Mouse (Mus musculus) midbrain, embryonic 14.5 days (tissue): ENCODE results near the gene Slc15a2. TPM values are rescaled to one million over a fixed set of nuclear protein-coding genes. Genes with fewer than 3 reads are reported as not detected.

Experiments
- ATAC-seq: fragments of 200-750 bp; cut with Nextera tagmentation; 2 replicates; pipeline ENCODE4 v1.8.0; 2017; ENCODE audit warnings: moderate number of reproducible peaks, moderate library complexity; ENCODE audit not compliant: low FRiP score, low TSS enrichment
- DNase-seq: peaks from one replicate; pipeline ENCODE4 v3.0.0-alpha.2; 2015
- H3K27ac ChIP-seq: fragments of 300-500 bp; sonication (generic); replicated peaks from 2 replicates; pipeline ENCODE4 v1.5.1; 2014; ENCODE audit warnings: mild to moderate bottlenecking, low read depth, low read length, moderate library complexity
- H3K27me3 ChIP-seq: fragments of 300-500 bp; sonication (generic); 2 replicates; pipeline ENCODE4 v1.6.1; 2014; ENCODE audit warnings: low read length, control low read depth, mixed read lengths; ENCODE audit not compliant: control insufficient read depth, insufficient read depth
- H3K36me3 ChIP-seq: fragments of 300-500 bp; sonication (generic); 2 replicates; pipeline ENCODE4 v1.6.1; 2014; ENCODE audit warnings: low read length, control low read depth; ENCODE audit not compliant: control insufficient read depth, insufficient read depth
- H3K4me1 ChIP-seq: fragments of 300-500 bp; sonication (generic); 2 replicates; pipeline ENCODE4 v1.6.1; 2014; ENCODE audit warnings: mild to moderate bottlenecking, antibody characterized with exemption, low read length, control low read depth; ENCODE audit not compliant: control insufficient read depth, insufficient read depth
- H3K4me2 ChIP-seq: fragments of 300-500 bp; sonication (generic); 2 replicates; pipeline ENCODE4 v1.6.1; 2014; ENCODE audit warnings: mild to moderate bottlenecking, low read length, moderate library complexity
- H3K4me3 ChIP-seq: fragments of 300-500 bp; sonication (generic); replicated peaks from 2 replicates; pipeline ENCODE4 v1.5.1; 2014; ENCODE audit warnings: low read depth, low read length
- H3K9ac ChIP-seq: fragments of 300-500 bp; sonication (generic); replicated peaks from 2 replicates; pipeline ENCODE4 v1.6.1; 2014; ENCODE audit warnings: mild to moderate bottlenecking, low read length, moderate library complexity
- H3K9me3 ChIP-seq: fragments of 300-500 bp; sonication (generic); 2 replicates; pipeline ENCODE4 v1.6.1; 2016; ENCODE audit warnings: low read length, control low read depth, mixed read lengths; ENCODE audit not compliant: control insufficient read depth
- WGBS: fragments of 180-500 bp; shearing (Covaris S2); extraction: QIAGEN DNeasy Blood & Tissue Kit; methylation state at CpG from one replicate; pipeline ENCODE4 v1.1.7; 2014; 5-methylcytosine and 5-hydroxymethylcytosine counted together
- polyA plus RNA-seq: library from polyadenylated mRNA; unstranded; fragments of >200 nt; fragmentation: Nextera tagmentation; extraction: Ambion mirVana; gene quantifications from 2 replicates; pipeline ENCODE4 v1.2.1, GENCODE M21; 2014

Gene Slc15a2
- polyA plus RNA-seq, 1 experiment from 2014 or later = 9.2 TPM

DNA sequence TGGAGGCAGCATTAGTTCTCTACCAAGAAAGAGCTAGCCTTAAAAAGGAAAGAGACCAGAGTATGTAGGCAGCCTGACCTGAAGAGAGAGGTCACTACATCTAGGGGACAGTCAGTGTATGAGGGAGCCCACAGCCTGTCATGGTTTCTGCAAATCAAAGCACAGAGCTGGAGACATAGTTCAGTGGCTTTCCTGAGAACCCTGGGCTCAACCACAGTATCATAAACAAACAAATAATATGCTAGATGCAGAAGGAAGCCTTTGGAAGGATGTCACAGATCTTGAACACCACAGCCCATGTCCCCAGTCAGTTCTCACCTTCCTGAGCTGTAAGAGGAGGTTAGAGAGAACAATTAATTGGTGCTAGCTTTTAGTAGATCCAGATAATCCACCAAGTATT, 66.1 kb downstream of the Slc15a2 start:
- no peak for DNase-seq
- H3K27ac ChIP-seq = no peak overlapping the region
- ATAC-seq = no peak

DNA sequence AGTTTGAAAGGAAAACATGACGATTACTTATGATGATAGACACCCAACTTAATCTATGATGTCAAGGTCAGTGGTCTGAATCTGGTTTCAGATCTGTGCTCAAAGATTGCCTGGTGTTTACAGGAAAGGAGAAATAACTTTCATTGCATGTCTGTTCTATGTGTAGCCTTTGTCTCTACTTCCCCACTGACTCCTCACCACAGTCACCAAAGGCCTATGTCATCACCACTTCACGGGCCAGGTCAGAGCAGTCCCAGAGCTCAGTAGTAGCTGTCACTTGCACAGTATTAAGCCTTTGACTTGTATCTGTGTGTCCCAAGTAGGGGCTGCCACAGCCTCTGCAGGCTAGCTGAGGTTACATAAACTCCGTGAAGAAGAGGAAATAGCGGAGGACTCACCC, 67.3 kb downstream of the Slc15a2 start:
- no peak overlapping the region for H3K4me3 ChIP-seq
- H3K27me3 ChIP-seq = no peaks in the 10 kb centered on the region
- H3K27ac ChIP-seq = no peak overlapping the region
- DNase-seq (no peak), ATAC-seq (no peak)
- H3K4me2 ChIP-seq = no peak overlapping the region
- WGBS = 92% methylated on average over 4 of the region's 4 CpGs
- H3K36me3 ChIP-seq = no peaks in the 10 kb centered on the region
- H3K4me1 ChIP-seq = no peaks in the 10 kb centered on the region
- H3K9me3 ChIP-seq = no peaks in the 10 kb centered on the region
- H3K9ac ChIP-seq = no peak overlapping the region

More for the DNA sequence above, 66.1 kb downstream of the Slc15a2 start:
- Histone ChIP-seq H3K4me2 (no peak overlapping the region), H3K9ac (no peak overlapping the region), H3K4me1 (no peaks in the 10 kb centered on the region), H3K9me3 (no peaks in the 10 kb centered on the region), H3K36me3 (no peaks in the 10 kb centered on the region), H3K27me3 (no peaks in the 10 kb centered on the region), H3K4me3 (no peak overlapping the region)

DNA sequence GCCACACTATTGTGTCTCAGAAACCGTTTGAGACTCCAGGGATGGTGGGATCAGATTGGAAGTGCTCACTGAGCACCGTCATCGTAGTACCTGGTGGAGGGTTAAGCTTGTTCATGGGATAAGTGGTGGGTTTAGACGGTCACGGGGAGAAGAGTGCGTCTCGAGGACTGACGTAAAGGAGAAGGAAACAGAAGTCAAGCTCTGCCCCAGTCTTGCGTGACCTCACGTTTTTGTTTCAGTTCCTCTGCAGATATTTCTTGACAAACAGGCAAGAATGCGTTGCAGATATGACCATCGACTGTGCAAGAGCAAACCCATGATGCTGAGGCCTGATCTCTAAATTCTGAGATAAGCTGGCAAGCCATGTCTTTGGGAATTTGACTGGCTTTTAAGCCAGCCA, 73.0 kb downstream of the Slc15a2 start:
- no peak for DNase-seq
- H3K4me1 ChIP-seq = no peaks in the 10 kb centered on the region
- no peak for ATAC-seq
- H3K36me3 ChIP-seq = no peaks in the 10 kb centered on the region
- no peak overlapping the region for H3K4me2 ChIP-seq
- H3K4me3 ChIP-seq = no peak overlapping the region
- H3K27ac ChIP-seq = no peak overlapping the region
- H3K9me3 ChIP-seq = no peaks in the 10 kb centered on the region
- H3K27me3 ChIP-seq = no peaks in the 10 kb centered on the region
- no peak overlapping the region for H3K9ac ChIP-seq
- 92% methylated on average over 12 of the region's 12 CpGs for WGBS

DNA sequence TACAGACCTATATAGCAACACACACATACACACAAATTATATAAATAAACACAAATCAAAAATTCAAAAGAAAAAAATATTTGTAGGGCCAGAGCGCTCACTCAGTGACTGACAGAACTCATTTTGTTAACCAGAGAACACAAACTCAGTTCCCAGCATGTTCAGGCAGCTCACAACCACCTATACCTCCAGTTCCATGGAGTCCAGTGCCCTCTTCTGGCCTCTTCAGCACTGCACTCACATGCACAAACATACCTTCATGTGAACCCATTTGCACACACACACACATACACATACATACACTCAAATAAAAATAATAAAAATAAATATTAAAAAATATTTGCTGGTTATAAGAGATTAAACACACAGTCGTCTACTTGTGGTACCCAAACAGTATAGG, 74.0 kb downstream of the Slc15a2 start:
- ATAC-seq = no peak

DNA sequence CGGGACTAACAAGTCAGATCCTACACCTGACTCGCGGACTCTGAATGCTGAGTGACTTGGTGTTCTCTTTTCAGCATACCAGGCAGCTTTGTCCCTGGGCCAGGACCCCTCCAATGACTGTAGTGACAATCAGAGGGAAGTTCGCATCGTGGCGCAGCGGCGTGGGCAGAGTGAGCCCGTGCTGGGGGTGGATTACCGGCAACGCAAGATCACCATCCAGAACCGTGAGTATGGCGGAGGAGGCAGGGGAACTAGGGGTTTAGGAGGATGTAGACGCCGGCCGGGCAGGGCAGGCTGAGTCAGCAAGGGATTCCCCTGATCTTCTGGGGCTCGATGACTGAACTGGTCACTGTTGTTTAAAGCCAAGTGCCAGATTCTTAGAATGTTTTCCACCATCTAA, 75.4 kb downstream of the Slc15a2 start:
- no peak overlapping the region for H3K4me3 ChIP-seq
- H3K9me3 ChIP-seq = no peaks in the 10 kb centered on the region
- WGBS = 92% methylated on average over 17 of the region's 17 CpGs
- no peaks in the 10 kb centered on the region for H3K27me3 ChIP-seq
- no peaks in the 10 kb centered on the region for H3K36me3 ChIP-seq
- ATAC-seq = no peak
- DNase-seq = no peak
- H3K27ac ChIP-seq = no peak overlapping the region
- no peak overlapping the region for H3K4me2 ChIP-seq
- no peak overlapping the region for H3K9ac ChIP-seq
- H3K4me1 ChIP-seq = no peaks in the 10 kb centered on the region

More for the DNA sequence above, 74.0 kb downstream of the Slc15a2 start:
- Histone ChIP-seq H3K27me3 (no peaks in the 10 kb centered on the region), H3K27ac (no peak overlapping the region), H3K9me3 (no peaks in the 10 kb centered on the region), H3K9ac (no peak overlapping the region), H3K4me1 (no peaks in the 10 kb centered on the region), H3K36me3 (no peaks in the 10 kb centered on the region), H3K4me2 (no peak overlapping the region), H3K4me3 (no peak overlapping the region)
- no peak for DNase-seq
- WGBS = 96% methylated on average over 2 of the region's 2 CpGs

DNA sequence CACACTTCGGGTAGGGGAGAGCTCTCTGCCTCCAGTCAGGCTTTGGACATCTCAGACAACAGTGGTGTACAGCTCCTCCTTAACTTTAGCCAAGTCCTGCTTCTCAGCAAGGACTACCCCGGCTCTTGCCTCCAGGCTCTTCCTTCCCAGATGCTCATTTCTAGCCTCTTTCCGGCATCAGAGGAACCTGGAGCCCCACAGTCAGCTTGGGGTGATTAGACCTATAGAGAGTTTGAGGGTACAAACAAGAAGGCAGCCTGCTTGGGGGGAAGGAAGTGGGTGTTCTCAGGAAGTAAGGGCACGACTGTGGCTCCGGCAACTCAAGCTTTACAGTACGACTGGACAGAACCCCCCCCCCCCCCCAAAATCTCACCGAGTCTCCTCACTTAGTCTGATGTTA, 76.0 kb downstream of the Slc15a2 start:
- H3K4me2 ChIP-seq = no peak overlapping the region
- H3K9ac ChIP-seq = no peak overlapping the region
- ATAC-seq = no peak
- H3K27me3 ChIP-seq = no peaks in the 10 kb centered on the region
- H3K27ac ChIP-seq = no peak overlapping the region
- H3K4me3 ChIP-seq = no peak overlapping the region
- H3K36me3 ChIP-seq = no peaks in the 10 kb centered on the region
- no peak for DNase-seq
- 91% methylated on average over 7 of the region's 7 CpGs for WGBS
- no peaks in the 10 kb centered on the region for H3K9me3 ChIP-seq
- no peaks in the 10 kb centered on the region for H3K4me1 ChIP-seq

DNA sequence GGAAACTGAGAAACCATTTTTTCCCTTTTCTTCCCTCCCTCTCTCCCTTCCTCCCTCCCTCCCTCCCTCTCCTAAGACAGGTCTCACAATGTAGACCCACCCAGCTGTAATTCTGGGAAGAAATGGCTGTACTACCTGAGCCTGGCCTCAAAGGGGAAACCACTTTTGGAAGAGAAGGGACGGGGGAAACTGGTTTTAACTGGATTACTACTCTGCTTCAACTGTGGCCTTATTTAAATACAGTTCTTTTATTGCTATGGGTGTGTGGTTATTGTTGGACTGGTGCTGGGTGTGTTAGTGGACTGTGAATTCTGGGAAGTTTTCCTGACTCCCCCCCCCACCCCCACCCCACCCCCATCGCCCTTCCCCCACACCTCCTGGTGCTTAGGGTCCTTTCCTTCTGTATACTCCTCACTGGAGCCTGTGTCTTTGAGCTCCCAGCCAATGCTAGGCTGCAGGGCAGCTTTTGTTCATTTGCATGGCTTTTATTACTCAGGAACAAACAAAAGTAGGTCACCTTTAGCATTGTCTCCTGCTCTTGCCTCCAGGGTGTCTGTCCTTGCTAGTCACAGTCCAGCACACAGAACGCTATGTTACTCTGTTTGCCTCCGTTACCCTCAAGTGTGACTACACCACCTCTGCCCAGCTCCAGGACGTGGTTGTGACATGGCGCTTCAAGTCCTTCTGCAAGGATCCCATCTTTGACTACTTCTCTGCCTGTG, 76.9 kb downstream of the Slc15a2 start:
- no peaks in the 10 kb centered on the region for H3K27me3 ChIP-seq
- WGBS = 62% methylated on average over 6 of the region's 6 CpGs
- DNase-seq = no peak
- H3K4me2 ChIP-seq = no peak overlapping the region
- H3K36me3 ChIP-seq = no peaks in the 10 kb centered on the region
- H3K4me3 ChIP-seq = no peak overlapping the region
- no peaks in the 10 kb centered on the region for H3K9me3 ChIP-seq
- H3K9ac ChIP-seq = no peak overlapping the region
- H3K27ac ChIP-seq = no peak overlapping the region
- no peak for ATAC-seq
- H3K4me1 ChIP-seq = no peaks in the 10 kb centered on the region

DNA sequence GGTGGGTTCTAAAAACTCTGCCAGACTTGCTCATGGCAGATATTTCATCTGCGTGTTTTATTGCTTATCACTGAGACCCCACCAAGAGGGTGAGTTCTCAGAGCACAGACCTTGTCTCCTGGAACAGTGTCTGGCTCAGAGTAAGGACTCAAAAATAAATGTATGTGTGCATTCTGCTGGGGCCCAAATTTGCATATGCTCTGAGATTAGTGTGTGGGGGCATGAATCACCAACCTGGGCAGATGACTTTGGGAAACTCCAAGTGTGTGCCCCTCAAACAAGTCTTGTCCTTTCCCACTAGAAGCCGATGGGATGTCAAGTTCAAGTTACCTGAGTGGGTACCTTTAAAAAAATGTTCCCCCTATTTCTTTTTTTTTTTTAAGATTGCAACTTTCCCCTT, 84.3 kb downstream of the Slc15a2 start:
- Histone ChIP-seq H3K9me3 (no peaks in the 10 kb centered on the region), H3K36me3 (no peaks in the 10 kb centered on the region), H3K9ac (no peak overlapping the region), H3K4me3 (no peak overlapping the region), H3K27ac (no peak overlapping the region), H3K27me3 (no peaks in the 10 kb centered on the region), H3K4me2 (no peak overlapping the region), H3K4me1 (no peaks in the 10 kb centered on the region)
- DNase-seq (no peak), ATAC-seq (no peak)
- WGBS = 92% methylated on average over 2 of the region's 2 CpGs
